Mouse (Mus musculus) heart, adult 2 months (tissue): ENCODE measurements around the gene Gm17019.
"Not testable (repeated sequence)": the region's sequence is repeated elsewhere in the genome, so short reads cannot be mapped to it uniquely, and the experiment has no call there.

Source experiments
- CTCF ChIP-seq: fragments of 200-600 bp; IDR thresholded peaks from 2 replicates; pipeline ENCODE4 v1.8.1; 2022; ENCODE audit warnings: antibody characterized with exemption, mild to moderate bottlenecking, moderate library complexity
- EP300 ChIP-seq: fragments of 200-500 bp; IDR thresholded peaks from 2 replicates; pipeline ENCODE4 v1.6.1; 2011; ENCODE audit warnings: low read depth, low read length, control low read depth; ENCODE audit not compliant: insufficient read depth

GRCm38 (mm10) chr5:15044830-15045767, 12.3 kb upstream of the Gm17019 start:
- TF ChIP-seq EP300, CTCF: not testable (repeated sequence)
